Mouse (Mus musculus): ENCODE data around the gene Brap. TPM values are rescaled to one million over a fixed set of nuclear protein-coding genes. Genes with fewer than 3 reads are reported as not detected.

Gene Brap
- polyA plus RNA-seq, 1 experiment from 2014 or later: 26.6 TPM

GRCm38 (mm10) chr5:121710851-121711173 is 50.4 kb downstream of the Brap start:
- no peaks in the 10 kb centered on the region for H3K9me3 ChIP-seq (ENCODE audit: control insufficient read depth, low read length)
- peak overlapping the region; percentile 93 for H3K9ac ChIP-seq (ENCODE audit: low read length)
- WGBS: under 1% methylated on average over 12 of the region's 12 CpGs
- no peaks in the 10 kb centered on the region for H3K36me3 ChIP-seq (ENCODE audit: control insufficient read depth, insufficient read depth, low read length)
- no peak for ATAC-seq (ENCODE audit: insufficient number of reproducible peaks, insufficient read depth, low FRiP score, low read depth)
- no peaks in the 10 kb centered on the region for H3K27me3 ChIP-seq (ENCODE audit: control insufficient read depth, insufficient read depth, low read length)
- H3K4me1 ChIP-seq (ENCODE audit: control insufficient read depth in 2 of 2, insufficient read depth in 2 of 2, low read length in 2 of 2): peaks cover 5 to 27% of the 10 kb centered on the region in 2 experiments
- peak overlapping the region; percentile 96 to 99 for H3K4me3 ChIP-seq (ENCODE audit: control insufficient read depth in 1 of 2, insufficient read depth in 1 of 2, low read depth in 1 of 2, low read length in 2 of 2)
- peak overlapping the region; percentile 76 for H3K4me2 ChIP-seq (ENCODE audit: low read length)
- peak overlapping the region; percentile 83 to 97 for H3K27ac ChIP-seq (replicated peaks in 1 of 2; ENCODE audit: control insufficient read depth in 1 of 2, insufficient read depth in 1 of 2, low read depth in 2 of 2, low read length in 2 of 2)

GRCm38 (mm10) chr5:121711174-121711927 is 51.0 kb downstream of the Brap start, which contains the start of gene Atxn2:
Gene Atxn2, plus strand, starts transcription at chr5:121711337.
- Histone ChIP-seq H3K4me2 (ENCODE audit: low read length) (peak within 1 kb of the TSS; percentile 86), H3K27me3 (ENCODE audit: control insufficient read depth, insufficient read depth, low read length) (no peaks in the 10 kb centered on the region), H3K4me3 (ENCODE audit: control insufficient read depth in 1 of 2, insufficient read depth in 1 of 2, low read depth in 1 of 2, low read length in 2 of 2) (peak within 1 kb of the TSS; percentile 96 to 99), H3K9me3 (ENCODE audit: control insufficient read depth, low read length) (no peaks in the 10 kb centered on the region), H3K4me1 (ENCODE audit: control insufficient read depth in 2 of 2, insufficient read depth in 2 of 2, low read length in 2 of 2) (peaks cover 9 to 31% of the 10 kb centered on the region in 2 experiments), H3K9ac (ENCODE audit: low read length) (peak within 1 kb of the TSS; percentile 93), H3K27ac (replicated peaks in 1 of 2; ENCODE audit: control insufficient read depth in 1 of 2, insufficient read depth in 1 of 2, low read depth in 2 of 2, low read length in 2 of 2) (peak within 1 kb of the TSS; percentile 85 to 97), H3K36me3 (ENCODE audit: control insufficient read depth, insufficient read depth, low read length) (no peaks in the 10 kb centered on the region)
- ATAC-seq (ENCODE audit: insufficient number of reproducible peaks, insufficient read depth, low FRiP score, low read depth): peak; percentile 77
- 2% methylated on average over 38 of the region's 103 CpGs for WGBS

GRCm38 (mm10) chr5:121711928-121712231 is 51.5 kb downstream of the Brap start:
- Histone ChIP-seq H3K4me3 (ENCODE audit: control insufficient read depth in 1 of 2, insufficient read depth in 1 of 2, low read depth in 1 of 2, low read length in 2 of 2) (peak overlapping the region; percentile 96 to 99), H3K4me2 (ENCODE audit: low read length) (peak overlapping the region; percentile 86), H3K4me1 (ENCODE audit: control insufficient read depth in 2 of 2, insufficient read depth in 2 of 2, low read length in 2 of 2) (peaks cover 9 to 34% of the 10 kb centered on the region in 2 experiments), H3K27me3 (ENCODE audit: control insufficient read depth, insufficient read depth, low read length) (no peaks in the 10 kb centered on the region), H3K27ac (replicated peaks in 1 of 2; ENCODE audit: control insufficient read depth in 1 of 2, insufficient read depth in 1 of 2, low read depth in 2 of 2, low read length in 2 of 2) (peak overlapping the region; percentile 85 to 97), H3K36me3 (ENCODE audit: control insufficient read depth, insufficient read depth, low read length) (no peaks in the 10 kb centered on the region), H3K9ac (ENCODE audit: low read length) (peak overlapping the region; percentile 93), H3K9me3 (ENCODE audit: control insufficient read depth, low read length) (no peaks in the 10 kb centered on the region)
- ATAC-seq (ENCODE audit: insufficient number of reproducible peaks, insufficient read depth, low FRiP score, low read depth): no peak
- WGBS: 0% methylated on average over 45 of the region's 57 CpGs

- H3K36me3 ChIP-seq (ENCODE audit: control insufficient read depth, insufficient read depth, low read length): peaks cover 4% of the 10 kb centered on the region
- peak overlapping the region; percentile 86 for H3K4me2 ChIP-seq (ENCODE audit: low read length)
- peak; percentile 48 for ATAC-seq (ENCODE audit: insufficient number of reproducible peaks, insufficient read depth, low FRiP score, low read depth)
- H3K9ac ChIP-seq (ENCODE audit: low read length): peak overlapping the region; percentile 93
- H3K27me3 ChIP-seq (ENCODE audit: control insufficient read depth, insufficient read depth, low read length): no peaks in the 10 kb centered on the region
- peak overlapping the region; percentile 85 to 97 for H3K27ac ChIP-seq (replicated peaks in 1 of 2; ENCODE audit: control insufficient read depth in 1 of 2, insufficient read depth in 1 of 2, low read depth in 2 of 2, low read length in 2 of 2)
- H3K4me3 ChIP-seq (ENCODE audit: control insufficient read depth in 1 of 2, insufficient read depth in 1 of 2, low read depth in 1 of 2, low read length in 2 of 2): peak overlapping the region; percentile 96 to 99
- WGBS: under 1% methylated on average over 56 of the region's 66 CpGs
- H3K4me1 ChIP-seq (ENCODE audit: control insufficient read depth in 2 of 2, insufficient read depth in 2 of 2, low read length in 2 of 2): peaks cover 9 to 34% of the 10 kb centered on the region in 2 experiments
- no peaks in the 10 kb centered on the region for H3K9me3 ChIP-seq (ENCODE audit: control insufficient read depth, low read length)
These were observed 52.0 kb downstream of the Brap start for GRCm38 (mm10) chr5:121712232-121712933.

- peak overlapping the region; percentile 93 for H3K9ac ChIP-seq (ENCODE audit: low read length)
- ATAC-seq (ENCODE audit: insufficient number of reproducible peaks, insufficient read depth, low FRiP score, low read depth): no peak
- WGBS: under 1% methylated on average over 32 of the region's 32 CpGs
- peak overlapping the region; percentile 81 to 97 for H3K27ac ChIP-seq (replicated peaks in 1 of 2; ENCODE audit: control insufficient read depth in 1 of 2, insufficient read depth in 1 of 2, low read depth in 2 of 2, low read length in 2 of 2)
- peak overlapping the region; percentile 96 to 99 for H3K4me3 ChIP-seq (ENCODE audit: control insufficient read depth in 1 of 2, insufficient read depth in 1 of 2, low read depth in 1 of 2, low read length in 2 of 2)
- H3K27me3 ChIP-seq (ENCODE audit: control insufficient read depth, insufficient read depth, low read length): no peaks in the 10 kb centered on the region
- no peaks in the 10 kb centered on the region for H3K9me3 ChIP-seq (ENCODE audit: control insufficient read depth, low read length)
- H3K36me3 ChIP-seq (ENCODE audit: control insufficient read depth, insufficient read depth, low read length): peaks cover 10% of the 10 kb centered on the region
- H3K4me2 ChIP-seq (ENCODE audit: low read length): peak overlapping the region; percentile 86
- H3K4me1 ChIP-seq (ENCODE audit: control insufficient read depth in 2 of 2, insufficient read depth in 2 of 2, low read length in 2 of 2): peaks cover 9 to 34% of the 10 kb centered on the region in 2 experiments
These were observed 52.7 kb downstream of the Brap start for GRCm38 (mm10) chr5:121712934-121713538.

GRCm38 (mm10) chr5:121714331-121714730 is 54.0 kb downstream of the Brap start:
- H3K4me2 ChIP-seq (ENCODE audit: low read length): peak overlapping the region; percentile 86
- H3K4me3 ChIP-seq (ENCODE audit: control insufficient read depth in 1 of 2, insufficient read depth in 1 of 2, low read depth in 1 of 2, low read length in 2 of 2): peak overlapping the region in 1 of 2 experiments; percentile 11; a peak in 1 of 4 replicates
- H3K9me3 ChIP-seq (ENCODE audit: control insufficient read depth, low read length): no peaks in the 10 kb centered on the region
- H3K36me3 ChIP-seq (ENCODE audit: control insufficient read depth, insufficient read depth, low read length): peaks cover 13% of the 10 kb centered on the region
- WGBS: 59% methylated on average over 1 of the region's 1 CpGs
- H3K27ac ChIP-seq (replicated peaks in 1 of 2; ENCODE audit: control insufficient read depth in 1 of 2, insufficient read depth in 1 of 2, low read depth in 2 of 2, low read length in 2 of 2): 0 out of 4 replicates have a peak overlapping the region, but pooled peaks of 1 of the 2 experiments have one; percentile 24
- ATAC-seq (ENCODE audit: insufficient number of reproducible peaks, insufficient read depth, low FRiP score, low read depth): no peak
- peaks cover 11 to 45% of the 10 kb centered on the region in 2 experiments for H3K4me1 ChIP-seq (ENCODE audit: control insufficient read depth in 2 of 2, insufficient read depth in 2 of 2, low read length in 2 of 2)
- H3K27me3 ChIP-seq (ENCODE audit: control insufficient read depth, insufficient read depth, low read length): no peaks in the 10 kb centered on the region
- H3K9ac ChIP-seq (ENCODE audit: low read length): peak overlapping the region; percentile 93

- Histone ChIP-seq H3K9ac (ENCODE audit: low read length) (peak overlapping the region; percentile 34; the same call in 1 of the 2 replicates), H3K4me3 (ENCODE audit: control insufficient read depth in 1 of 2, insufficient read depth in 1 of 2, low read depth in 1 of 2, low read length in 2 of 2) (no peak overlapping the region), H3K36me3 (ENCODE audit: control insufficient read depth, insufficient read depth, low read length) (peaks cover 13% of the 10 kb centered on the region), H3K9me3 (ENCODE audit: control insufficient read depth, low read length) (no peaks in the 10 kb centered on the region), H3K27me3 (ENCODE audit: control insufficient read depth, insufficient read depth, low read length) (no peaks in the 10 kb centered on the region), H3K27ac (replicated peaks in 1 of 2; ENCODE audit: control insufficient read depth in 1 of 2, insufficient read depth in 1 of 2, low read depth in 2 of 2, low read length in 2 of 2) (no peak overlapping the region), H3K4me1 (ENCODE audit: control insufficient read depth in 2 of 2, insufficient read depth in 2 of 2, low read length in 2 of 2) (peaks cover 14 to 51% of the 10 kb centered on the region in 2 experiments), H3K4me2 (ENCODE audit: low read length) (0 out of 2 replicates have a peak overlapping the region, but pooled peaks have one; percentile 17)
- ATAC-seq (ENCODE audit: insufficient number of reproducible peaks, insufficient read depth, low FRiP score, low read depth): no peak
- 85% methylated on average over 6 of the region's 6 CpGs for WGBS
These were observed 54.6 kb downstream of the Brap start for GRCm38 (mm10) chr5:121714928-121715327.
